Mouse (Mus musculus) embryonic fibroblast, embryonic 13.5 days (primary cell): ENCODE measurements around the gene Stk24.

Experiments used
- CTCF ChIP-seq: IDR thresholded peaks from 2 replicates; pipeline ENCODE4 v1.5.1; 2011; ENCODE audit warnings: mild to moderate bottlenecking, control low read depth, low read length, moderate library complexity, borderline replicate concordance; ENCODE audit not compliant: insufficient read depth
- POLR2A ChIP-seq: IDR thresholded peaks from 2 replicates; pipeline ENCODE4 v1.6.1; 2011; ENCODE audit warnings: low read depth, mild to moderate bottlenecking, control low read depth, low read length, moderate library complexity

DNA sequence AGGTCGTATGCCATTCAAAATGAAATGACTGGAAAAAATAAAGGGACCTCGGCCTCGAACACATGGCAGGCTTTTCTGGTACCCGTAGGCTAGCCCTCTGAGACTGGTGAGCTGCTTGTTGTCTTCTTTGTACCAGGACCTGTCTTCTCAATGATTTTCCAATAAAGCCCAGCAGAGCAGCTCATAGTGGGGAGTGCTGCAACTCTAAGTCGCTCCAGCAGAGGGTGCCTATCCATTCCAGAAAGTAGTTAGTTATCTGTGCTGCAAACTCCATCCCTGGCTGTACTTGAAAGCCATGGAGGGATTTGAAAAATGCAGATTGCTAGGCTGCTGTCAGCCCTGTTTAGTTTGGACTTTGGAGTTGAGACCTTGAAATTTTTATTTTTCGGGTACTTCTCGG, 120.0 kb downstream of the Stk24 start:
- TF ChIP-seq CTCF (no peak), POLR2A (no peak)
